Mouse (Mus musculus) layer of hippocampus, adult 8-10 months (tissue): ENCODE results near the gene Gpr84. TPM values are rescaled to one million over a fixed set of nuclear protein-coding genes. Genes with fewer than 3 reads are reported as not detected.

ENCODE experiments used
- DNase-seq, 2 experiments: peaks; one replicate each; pipeline ENCODE4 v3.0.0; 2022; ENCODE audit warnings: low spot score in 2 of 2
- total RNA-seq, 4 experiments: library from RNA; stranded (reverse); gene quantifications; 2 replicates each; pipeline ENCODE4 v1.2.4; 2022

Gpr84 gene
- total RNA-seq = 1 to 10 TPM in 2 of 4 experiments, under 1 TPM in 2; 0.35 to 9.3 (median 4.4) TPM

- DNase-seq = no peak
Measured at GRCm38 (mm10) chr15:103310365-103310910, at the start of gene Gpr84. TSS of gene Gpr84 (minus strand) at chr15:103310612.

- DNase-seq = peak in 1 of 2 experiments; percentile 40
Measured at GRCm38 (mm10) chr15:103359869-103360602, 49.6 kb upstream of the Gpr84 start.

DNA sequence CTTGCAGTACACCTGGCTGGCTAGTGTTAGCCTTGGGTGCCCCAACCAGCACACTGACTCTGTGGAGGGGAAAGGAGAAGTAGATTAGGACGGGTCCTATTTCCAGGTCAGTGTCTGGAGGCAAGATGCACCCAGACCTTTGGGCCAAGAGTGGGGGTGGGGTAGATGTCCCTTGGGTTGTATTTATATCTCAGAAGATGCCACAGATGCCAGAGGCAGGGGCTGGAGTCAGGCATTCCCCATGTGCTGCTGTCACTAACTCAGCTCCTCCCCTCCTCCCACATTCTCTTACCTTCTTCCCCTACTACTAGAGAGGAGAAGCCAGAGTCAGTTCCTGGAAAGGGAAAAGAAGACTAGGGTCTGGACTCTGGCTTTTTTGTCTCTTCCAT, 48.7 kb upstream of the Gpr84 start:
- no peak for DNase-seq

DNA sequence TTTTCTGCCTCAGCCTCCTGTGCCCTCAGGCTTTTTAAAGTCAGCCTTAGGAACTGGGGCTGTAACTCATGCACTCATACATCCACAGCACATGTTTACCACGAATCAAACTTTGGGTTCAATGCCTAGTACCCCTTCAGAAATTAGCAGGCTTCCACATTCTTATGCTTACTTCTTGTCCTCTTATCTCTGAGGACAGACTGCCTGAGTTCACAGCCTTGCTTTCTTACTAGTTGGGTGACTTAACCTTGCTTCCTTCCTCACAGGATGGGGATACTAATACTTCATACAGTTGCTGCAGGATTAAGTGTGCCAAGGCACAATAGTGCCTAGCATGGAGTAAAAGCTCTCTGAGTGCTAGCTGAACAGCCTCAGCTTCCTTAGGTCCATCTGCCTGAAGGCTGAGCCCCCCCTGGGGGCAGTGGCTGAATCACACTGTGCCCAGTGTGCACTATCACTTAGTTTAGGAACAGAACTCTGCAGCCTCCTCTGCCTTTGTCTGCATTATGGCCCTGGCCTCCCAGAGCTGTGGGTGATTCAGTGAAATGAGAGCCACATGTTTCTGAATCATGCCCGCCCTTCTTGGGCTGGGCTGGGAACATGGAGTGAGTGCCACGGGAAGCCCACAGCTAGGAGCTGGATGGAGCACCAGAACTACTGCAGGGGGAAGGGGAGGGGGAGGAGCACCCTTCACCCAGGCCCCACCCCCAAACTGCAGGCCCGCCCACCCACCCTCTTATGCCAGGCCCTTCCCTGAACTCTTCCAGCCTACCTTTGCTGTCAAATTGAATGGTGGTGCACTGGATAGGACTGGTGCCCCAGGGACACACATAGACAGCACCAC, 48.1 kb upstream of the Gpr84 start:
- DNase-seq = no peak

GRCm38 (mm10) chr15:103357817-103358216, 47.4 kb upstream of the Gpr84 start:
- DNase-seq = no peak

DNA sequence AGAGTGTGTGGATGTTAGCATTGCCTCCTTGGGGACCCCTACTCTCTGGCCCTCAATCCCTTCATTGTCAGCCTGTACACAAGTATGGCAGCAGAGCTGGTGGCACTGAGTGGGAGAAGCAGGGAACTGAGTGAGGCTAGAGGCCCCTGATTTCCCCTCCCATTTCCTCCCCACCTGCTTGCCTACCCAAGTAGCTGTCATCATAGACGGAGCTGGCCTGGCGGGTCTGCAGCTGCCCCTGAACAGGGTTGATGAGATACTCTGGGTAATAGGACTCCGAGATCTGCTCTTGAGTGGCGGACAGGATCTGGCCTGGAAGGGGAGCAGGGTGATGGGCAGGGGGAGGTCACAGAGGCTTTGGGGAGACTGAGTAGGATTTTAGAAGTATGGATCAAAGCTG, 45.7 kb upstream of the Gpr84 start:
- no peak for DNase-seq

- no peak for DNase-seq
Measured at GRCm38 (mm10) chr15:103355420-103355819, 45.0 kb upstream of the Gpr84 start.

DNA sequence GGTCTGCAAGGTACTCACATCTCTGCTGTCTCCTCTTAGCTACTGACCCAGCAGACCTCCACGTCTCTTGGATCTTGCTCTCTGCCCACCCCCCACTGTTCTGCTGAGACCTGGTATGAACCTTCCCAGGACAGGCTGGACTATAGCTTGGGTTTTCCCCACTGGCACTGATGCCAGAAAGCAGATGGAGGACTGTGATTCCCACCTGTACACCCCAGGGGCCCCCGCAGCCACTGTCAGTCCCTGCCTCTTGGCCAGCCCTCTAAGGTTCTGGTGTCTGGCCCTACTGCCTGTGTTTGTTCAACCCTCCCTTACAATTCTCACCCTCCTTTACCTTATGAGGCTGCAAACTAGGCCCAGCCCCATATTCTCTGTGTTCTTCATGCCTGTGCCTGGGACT, 44.3 kb upstream of the Gpr84 start:
- no peak for DNase-seq

- no peak for DNase-seq
Measured at GRCm38 (mm10) chr15:103353511-103354256, 43.3 kb upstream of the Gpr84 start.

- no peak for DNase-seq
Measured at GRCm38 (mm10) chr15:103352856-103353255, 42.4 kb upstream of the Gpr84 start.

GRCm38 (mm10) chr15:103347275-103347684, 36.9 kb upstream of the Gpr84 start:
- DNase-seq = peak in 1 of 2 experiments; percentile 48

DNA sequence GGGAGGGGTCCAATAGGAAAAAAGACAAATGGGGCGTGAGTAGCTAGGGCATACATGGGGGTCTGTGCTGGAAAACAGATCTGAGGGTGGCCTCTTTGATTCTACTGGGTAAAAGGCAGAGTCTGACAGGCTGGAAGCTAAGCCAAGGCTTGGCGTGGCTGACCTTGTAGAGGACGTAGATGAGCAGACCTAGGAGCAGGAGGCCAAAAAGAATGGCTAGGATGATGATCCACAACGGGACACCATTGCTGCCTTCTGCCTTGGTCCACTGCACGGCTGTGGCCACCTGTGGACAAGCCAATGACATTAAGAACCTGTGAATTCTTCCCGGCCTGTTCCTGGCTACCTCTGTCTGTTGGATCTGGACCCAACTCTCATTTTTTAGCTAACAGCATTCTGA, 35.4 kb upstream of the Gpr84 start:
- DNase-seq = no peak

GRCm38 (mm10) chr15:103343556-103343955, 33.1 kb upstream of the Gpr84 start:
- no peak for DNase-seq

GRCm38 (mm10) chr15:103343008-103343407, 32.6 kb upstream of the Gpr84 start:
- DNase-seq = no peak

GRCm38 (mm10) chr15:103342415-103342814, 32.0 kb upstream of the Gpr84 start:
- DNase-seq = peak; percentile 74 to 78

GRCm38 (mm10) chr15:103341547-103341946, 31.1 kb upstream of the Gpr84 start:
- DNase-seq = no peak

- DNase-seq = no peak
Measured at GRCm38 (mm10) chr15:103340786-103341185, 30.4 kb upstream of the Gpr84 start.

- DNase-seq = peak in 1 of 2 experiments; percentile 64
Measured at GRCm38 (mm10) chr15:103339961-103340337, 29.5 kb upstream of the Gpr84 start, which contains the start of gene Zfp385a. TSS of gene Zfp385a (minus strand) at chr15:103340093.

DNA sequence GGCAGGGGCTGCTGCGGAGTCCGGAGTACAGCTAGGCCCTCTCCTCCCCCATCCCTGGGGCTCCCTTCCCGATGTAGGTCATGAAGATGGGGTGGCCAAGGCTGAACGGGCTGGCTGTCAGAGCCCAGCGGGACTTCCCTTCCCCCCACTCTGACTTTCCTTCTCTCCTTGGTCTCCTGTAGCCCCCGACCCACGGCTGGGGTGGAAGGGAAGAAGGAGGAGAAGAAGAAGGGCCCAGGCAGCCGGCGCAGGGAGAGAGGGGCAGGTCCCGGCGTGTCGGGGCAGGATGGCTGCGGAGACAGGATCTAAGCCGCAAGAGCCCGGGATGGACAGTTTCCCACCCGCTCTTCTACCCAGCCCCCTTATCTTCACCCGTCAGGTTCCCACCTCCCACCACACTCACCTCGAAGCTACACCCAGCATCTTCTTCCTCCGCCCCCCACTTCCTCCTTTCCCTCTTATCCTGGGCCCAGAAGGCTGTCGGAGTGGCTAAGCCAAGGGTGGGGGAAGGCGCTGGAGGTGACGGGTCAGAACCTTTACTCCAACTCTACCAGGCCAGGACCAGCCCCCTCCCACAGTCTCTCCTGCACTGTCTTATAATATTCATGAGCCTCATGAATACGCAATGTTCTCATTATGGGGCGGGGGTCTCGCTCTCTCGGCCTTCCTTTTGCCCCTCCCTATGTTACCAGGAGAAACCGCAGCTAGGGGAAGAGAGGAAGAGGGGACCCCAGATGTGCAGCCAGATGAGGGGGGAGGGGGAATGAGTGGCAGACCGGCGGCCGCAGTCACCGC, 29.0 kb upstream of the Gpr84 start:
- DNase-seq = no peak

DNA sequence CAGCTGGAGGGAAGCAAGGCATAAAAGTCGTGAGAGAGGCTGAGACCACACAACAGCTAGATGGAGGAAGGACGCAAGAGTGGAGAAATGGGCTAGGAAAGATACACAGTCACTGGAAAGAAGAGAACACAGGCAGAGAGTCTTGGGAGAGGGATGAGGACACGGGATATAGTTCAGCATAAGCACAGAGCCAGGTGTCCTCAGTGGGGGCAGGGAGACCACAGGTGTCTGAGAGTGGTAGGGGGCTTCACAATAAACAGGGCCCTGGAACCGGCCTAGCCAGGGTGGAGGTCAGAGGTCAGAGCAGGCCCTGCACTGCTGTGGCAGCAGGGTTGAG, 28.4 kb upstream of the Gpr84 start:
- DNase-seq = no peak
